Mouse (Mus musculus): ENCODE results near the gene Kcnab1. TPM values are rescaled to one million over a fixed set of nuclear protein-coding genes. Genes with fewer than 3 reads are reported as not detected.
"Not testable (repeated sequence)": the region's sequence is repeated elsewhere in the genome, so short reads cannot be mapped to it uniquely, and the experiment has no call there.

The Kcnab1 gene
- total RNA-seq, 2 experiments from 2014 or later, result 3.3 to 3.5 TPM

DNA sequence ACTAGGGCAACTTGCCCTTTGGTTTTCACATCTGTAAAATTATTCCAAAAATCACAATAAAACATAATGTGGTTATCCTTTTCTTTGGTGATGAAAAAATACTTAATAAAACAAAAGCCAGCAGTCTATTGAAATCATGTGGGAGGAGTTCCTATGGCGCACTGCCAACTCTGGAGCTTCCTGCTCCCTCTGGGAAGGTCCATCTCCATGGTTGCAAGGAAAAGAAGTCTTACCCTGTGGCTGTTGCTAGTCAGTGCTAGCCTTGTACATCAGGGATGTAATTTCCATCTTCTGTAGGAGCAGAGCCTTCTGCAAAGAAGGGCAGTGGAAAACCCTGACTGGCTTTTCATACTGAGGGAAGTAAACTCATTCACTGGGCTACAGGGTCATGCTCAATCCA is 254.3 kb downstream of the Kcnab1 start:
- no peak for DNase-seq (ENCODE audit: low spot score in 2 of 2)

DNA sequence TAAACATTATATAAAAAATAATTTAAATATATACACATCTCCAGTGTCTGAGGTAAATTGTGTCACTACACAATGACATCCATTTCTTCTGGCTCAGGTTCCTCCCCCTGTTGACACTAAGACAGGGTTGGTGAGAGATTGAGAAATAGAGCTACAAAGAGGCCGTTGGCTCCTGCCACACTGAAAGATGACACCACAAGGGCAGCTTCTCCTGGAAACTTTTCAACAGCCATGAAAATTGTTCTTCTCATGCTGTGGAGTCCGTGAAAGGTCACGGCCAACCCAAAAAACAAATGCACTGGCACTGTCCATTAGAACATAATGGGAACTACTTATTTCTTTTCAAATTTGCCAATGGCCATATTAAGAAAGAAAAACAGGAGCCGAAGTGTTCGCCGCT is 256.0 kb downstream of the Kcnab1 start:
- DNase-seq (ENCODE audit: low spot score in 2 of 2), result peak in 1 of 2 experiments; percentile 31

DNA sequence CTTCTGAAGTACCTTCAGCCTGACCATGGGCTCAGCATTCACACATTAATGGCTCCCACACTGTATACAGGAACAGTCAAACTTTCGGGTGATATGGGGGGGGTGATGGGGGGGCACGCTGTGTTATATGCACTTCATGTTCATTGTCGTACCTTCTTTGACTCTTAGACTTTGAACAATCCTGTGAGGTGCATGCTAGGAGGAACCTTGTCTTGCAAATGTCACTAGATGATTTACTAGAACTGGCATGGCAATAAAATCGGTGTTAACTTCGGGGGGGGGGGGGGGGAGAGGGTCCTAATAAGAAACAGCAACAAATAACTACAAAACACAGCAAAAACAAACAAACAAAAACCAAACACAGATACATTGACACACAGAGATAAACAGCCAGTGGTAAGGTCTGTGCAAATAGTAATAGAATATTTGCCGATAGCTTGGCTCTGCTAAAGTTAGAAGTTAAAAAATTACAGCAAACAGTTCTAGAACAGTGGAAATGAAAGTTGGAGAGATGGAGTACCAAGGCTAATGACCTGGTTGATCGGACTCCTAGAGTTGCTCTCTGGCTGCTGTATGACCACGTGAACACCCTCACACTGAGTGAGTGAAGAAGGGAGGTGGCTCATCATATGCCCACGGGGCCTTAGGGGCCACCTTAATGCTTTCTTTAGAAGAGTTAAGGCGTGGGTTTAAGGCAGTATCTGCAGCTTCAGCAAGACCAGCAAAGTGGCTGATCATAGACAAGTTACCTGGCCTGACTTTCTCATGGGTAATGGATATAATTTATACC is 256.9 kb downstream of the Kcnab1 start:
- DNase-seq (ENCODE audit: low spot score in 2 of 2), result no peak

DNA sequence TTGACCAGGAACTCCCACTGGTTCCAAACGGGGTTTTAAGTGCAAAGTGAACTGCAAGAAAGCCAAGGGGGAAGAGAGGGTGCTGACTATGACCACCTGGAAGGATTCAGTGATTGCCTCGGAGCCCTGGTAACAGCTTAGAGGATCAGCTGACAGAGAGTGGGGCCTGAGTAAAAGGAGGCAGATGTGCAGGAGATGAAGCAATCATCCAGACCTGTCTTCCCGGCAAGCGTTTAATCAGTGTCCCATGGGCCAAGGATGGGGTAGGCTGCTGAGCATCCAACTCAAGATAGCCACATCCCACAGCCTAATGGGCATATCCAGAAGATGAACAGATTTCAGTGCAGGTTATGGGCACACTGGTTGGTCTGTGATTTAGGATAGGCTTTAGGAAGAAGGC is 258.8 kb downstream of the Kcnab1 start:
- DNase-seq (ENCODE audit: low spot score in 2 of 2), result no peak

DNA sequence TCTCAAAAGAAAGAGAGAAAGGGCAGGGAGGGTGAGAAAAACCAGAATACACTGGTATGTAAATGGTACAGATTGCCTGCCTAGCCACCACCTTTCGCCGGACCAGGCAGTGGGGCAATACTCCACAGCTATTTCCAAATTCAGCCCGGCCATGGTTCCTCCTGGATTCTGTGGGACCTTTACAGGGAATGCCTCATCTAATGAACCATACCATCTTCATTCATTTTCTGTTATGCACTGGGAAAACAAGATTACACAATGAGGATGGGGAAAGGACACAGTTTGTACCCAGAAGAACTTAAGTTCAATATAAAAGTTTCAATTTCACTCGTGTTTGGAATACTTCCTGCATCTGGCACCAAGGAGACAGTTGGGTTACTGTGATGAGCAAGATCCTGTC is 263.4 kb downstream of the Kcnab1 start:
- no peak for DNase-seq (ENCODE audit: low spot score in 2 of 2)

- DNase-seq (ENCODE audit: low spot score in 2 of 2), result no peak
These were observed 264.5 kb downstream of the Kcnab1 start for GRCm38 (mm10) chr3:65373594-65374182.

DNA sequence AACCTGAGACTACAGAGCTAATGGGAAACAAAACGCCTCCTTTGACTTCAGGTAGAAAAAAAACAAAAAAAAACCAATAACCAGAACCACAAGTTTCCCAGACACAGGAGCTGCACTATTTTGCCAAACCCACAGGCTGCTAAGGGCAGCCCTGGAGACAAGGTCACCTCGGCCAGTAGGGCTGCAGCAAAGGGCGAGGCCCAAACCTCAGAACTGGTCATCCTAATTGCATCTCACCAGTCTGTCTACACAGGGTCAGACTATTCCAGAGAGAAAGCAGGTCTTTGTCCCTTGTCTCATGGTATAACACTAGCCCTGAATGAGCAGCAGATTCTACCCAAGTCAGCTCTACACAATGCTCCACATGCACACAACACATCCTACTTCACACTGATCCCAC is 265.5 kb downstream of the Kcnab1 start:
- no peak for DNase-seq (ENCODE audit: low spot score in 2 of 2)

GRCm38 (mm10) chr3:65378724-65379123 is 269.5 kb downstream of the Kcnab1 start:
- DNase-seq (ENCODE audit: low spot score in 2 of 2), result no peak

- DNase-seq (ENCODE audit: low spot score in 2 of 2), result no peak
These were observed 270.8 kb downstream of the Kcnab1 start for GRCm38 (mm10) chr3:65379884-65380539.

DNA sequence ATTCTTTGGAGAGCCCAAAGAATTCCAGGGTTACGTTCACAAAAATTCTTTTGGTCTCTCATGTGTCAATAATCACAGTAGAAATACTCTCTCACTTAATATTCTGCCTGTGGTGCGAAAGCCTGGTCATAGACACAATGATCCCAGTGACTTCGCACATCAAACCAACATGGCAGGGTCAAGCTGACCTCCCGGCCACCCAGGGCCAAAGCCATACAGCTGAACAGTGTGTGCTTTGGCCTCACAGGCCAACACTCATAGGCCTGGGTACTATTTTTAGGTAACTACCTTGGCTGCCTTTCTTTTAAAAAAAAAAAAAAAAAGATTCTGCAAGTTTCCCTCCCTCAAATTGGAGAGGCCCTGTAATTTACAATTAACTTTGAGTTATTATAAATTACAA is 271.9 kb downstream of the Kcnab1 start:
- no peak for DNase-seq (ENCODE audit: low spot score in 2 of 2)

GRCm38 (mm10) chr3:65384431-65384830 is 275.2 kb downstream of the Kcnab1 start:
- DNase-seq (ENCODE audit: low spot score in 2 of 2), result no peak

DNA sequence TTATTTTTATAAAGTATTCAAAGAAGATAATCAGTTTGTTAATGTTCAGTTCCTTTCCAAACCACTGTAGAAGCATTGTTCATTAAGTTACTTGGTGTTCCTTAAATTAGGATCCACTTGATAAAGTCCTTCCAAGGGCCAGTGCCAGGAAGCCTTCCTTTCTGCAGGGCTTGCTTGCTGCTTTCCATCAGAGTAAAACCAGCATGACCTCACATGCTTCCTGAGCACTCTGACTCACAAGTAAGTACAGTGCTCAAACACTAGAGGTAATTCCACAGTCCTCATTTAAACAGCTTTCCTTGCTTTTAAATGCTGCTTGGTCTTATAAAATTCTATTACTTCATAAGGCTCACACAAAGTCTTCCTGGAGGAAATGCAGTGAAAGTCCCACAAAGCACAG is 276.6 kb downstream of the Kcnab1 start:
- DNase-seq (ENCODE audit: low spot score in 2 of 2), result no peak

DNA sequence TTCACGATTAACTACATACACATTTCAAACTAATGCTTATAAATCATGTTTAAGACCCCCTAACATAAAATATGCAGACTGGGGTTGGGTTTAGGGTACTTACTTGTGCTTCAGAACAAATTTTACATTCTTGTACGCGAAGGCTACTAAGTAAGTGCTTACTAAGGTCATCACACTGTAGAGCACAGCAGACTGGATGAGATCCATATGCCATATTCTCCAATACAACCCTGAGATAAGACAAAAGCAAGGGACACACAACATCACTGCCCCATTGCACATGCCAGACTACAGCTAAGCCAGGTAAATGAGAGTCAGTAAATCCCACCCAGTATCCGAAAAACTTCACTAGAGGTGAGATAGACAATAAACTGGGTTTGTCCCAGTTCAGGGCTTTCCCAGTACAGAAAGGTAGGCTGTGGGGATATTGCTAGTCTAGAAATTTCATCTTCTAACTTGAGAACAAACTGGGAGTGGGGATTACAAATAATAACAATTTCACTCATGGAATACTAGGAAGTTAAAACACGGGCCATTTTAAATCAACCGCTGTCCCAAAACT is 282.1 kb downstream of the Kcnab1 start:
- no peak for DNase-seq (ENCODE audit: low spot score in 2 of 2)

DNA sequence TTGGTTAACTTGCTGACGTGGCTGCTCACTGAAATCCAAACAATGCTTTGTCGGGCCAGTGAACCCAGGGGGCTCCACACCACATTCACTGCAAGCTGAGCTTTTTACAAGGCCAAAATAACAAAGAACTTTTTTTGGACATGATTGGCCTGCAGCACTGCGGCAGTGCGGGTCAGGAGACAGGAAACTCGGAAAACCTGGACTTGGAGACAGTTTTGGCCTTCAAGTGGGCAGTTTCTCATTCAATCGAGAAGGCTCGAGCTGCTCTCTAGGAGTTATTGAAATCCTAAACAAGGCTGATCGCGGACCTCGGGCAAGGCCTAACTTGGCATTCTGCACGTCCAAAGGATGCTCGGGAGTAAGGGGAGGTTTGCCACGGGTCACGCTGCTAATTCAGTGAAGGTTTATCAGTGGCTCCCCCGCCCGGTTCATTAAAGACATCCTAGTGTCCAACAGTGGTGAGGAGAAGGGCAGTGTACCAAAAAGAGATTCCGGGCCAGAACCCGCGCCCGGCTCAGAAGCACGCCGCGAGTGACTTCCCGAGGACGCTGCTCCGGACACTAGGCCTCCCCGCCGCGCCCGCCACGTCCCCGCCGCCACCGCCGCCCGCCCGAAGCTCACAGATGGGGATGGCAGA is 282.7 kb downstream of the Kcnab1 start:
- peak; percentile 4 to 9 for DNase-seq (ENCODE audit: low spot score in 2 of 2)

- DNase-seq (ENCODE audit: low spot score in 2 of 2), result peak; percentile 85 to 88
These were observed 283.2 kb downstream of the Kcnab1 start, which contains the start of gene Ssr3 for GRCm38 (mm10) chr3:65392421-65392817. Gene Ssr3 (minus strand): TSS chr3:65392623.

GRCm38 (mm10) chr3:65395111-65395510 is 285.9 kb downstream of the Kcnab1 start:
- DNase-seq (ENCODE audit: low spot score in 2 of 2), result not testable (repeated sequence)

DNA sequence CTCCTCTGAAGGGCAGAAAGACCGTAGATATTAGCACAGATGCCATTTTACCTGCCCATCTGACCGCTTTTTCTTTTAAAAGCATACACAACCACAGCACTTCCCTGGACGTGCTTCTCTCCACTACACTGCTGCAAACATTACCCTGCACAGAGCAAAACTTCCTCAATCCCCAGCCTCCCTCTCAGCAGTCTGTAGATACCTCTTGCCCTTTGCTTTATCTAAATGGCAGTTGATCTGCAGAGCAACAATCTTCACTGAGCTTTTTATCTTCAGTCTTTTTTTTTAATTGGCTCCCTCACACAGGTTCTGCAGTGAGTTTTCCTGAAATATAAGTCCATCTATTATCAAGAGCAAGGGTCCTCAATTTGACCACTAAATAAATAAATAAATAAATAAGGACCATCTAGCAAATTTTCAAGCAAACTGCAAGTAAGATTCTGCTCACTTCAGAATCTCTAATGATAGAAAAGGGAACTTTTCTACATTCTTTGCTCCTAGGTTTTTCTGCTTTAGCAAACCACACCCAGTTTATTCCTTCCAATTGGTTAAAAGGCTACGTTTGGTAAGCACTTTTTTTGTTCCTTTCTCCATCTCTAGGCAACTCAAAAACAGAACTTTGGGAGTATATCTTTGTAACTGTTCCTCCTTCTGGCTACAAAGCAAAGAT is 287.8 kb downstream of the Kcnab1 start:
- no peak for DNase-seq (ENCODE audit: low spot score in 2 of 2)

DNA sequence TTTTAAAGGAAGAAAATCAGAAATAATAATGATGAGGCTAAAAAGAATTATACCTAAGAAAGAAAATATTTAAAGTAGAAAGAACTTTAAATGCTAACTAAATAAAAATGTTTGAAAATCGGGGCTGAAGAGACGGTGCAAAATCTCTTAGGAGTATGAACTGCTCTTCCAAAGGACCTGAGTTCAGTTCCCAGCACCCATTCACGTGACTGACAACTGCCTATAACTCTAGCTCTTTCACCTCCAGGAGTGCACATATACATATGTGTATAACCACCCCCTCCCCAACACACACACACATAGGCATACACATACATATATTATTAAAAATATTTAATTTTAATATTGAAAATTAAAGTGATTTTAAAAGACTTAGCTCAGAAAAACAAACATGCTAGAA is 288.4 kb downstream of the Kcnab1 start:
- no peak for DNase-seq (ENCODE audit: low spot score in 2 of 2)

DNA sequence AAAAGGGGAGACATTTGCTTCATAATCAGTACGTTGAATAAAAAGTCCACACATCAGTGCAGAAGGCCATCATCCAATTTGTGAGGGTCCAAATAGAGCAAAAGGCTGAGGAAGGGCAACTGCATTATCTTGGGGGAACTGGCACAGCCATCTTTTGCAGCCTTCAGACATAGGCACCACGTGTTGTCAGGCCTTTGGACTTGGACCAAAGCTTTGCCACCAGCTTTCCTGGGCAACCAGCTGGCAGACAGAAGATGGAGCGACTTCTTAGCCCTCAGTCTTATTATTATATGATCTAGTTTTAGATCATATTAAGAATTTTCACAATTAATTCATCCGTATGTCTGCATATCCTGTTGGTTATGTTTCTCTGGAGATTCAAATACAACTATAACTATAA is 296.6 kb downstream of the Kcnab1 start:
- DNase-seq (ENCODE audit: low spot score in 2 of 2), result no peak

- DNase-seq (ENCODE audit: low spot score in 2 of 2), result no peak
These were observed 298.7 kb downstream of the Kcnab1 start for GRCm38 (mm10) chr3:65407891-65408290.

DNA sequence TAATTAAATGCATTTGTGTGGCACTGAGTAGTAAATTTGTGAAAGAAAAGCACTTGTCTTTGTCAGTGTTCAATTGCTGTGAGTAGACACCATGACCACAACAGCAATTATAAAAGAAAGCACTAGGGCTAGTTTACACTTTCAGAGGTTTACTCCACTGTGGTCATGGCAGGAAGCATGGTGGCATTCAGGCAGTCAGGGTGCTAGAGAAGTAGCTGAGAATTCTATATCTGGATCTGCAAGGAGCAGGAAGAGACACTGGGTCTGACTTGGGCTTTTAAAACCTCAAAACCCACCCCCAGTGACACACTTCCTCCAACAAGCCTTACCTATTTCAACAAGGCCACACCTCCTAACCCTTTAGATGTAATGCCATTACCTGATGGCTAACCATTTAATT is 307.4 kb downstream of the Kcnab1 start:
- DNase-seq (ENCODE audit: low spot score in 2 of 2), result no peak

All from adrenal gland, postnatal 4 days (tissue).